Mouse (Mus musculus): ENCODE measurements at regions not wholly inside any gene's neighbourhood (a gene's known extent, or its start where the extent isn't known, plus 50 kb on each side); places are given as distances from the start of the nearest gene placed in this dataset.

- DNase-seq = peak; percentile 2
Measured at GRCm38 (mm10) chrX:141800848-141801247, 74.2 kb downstream of the Gm15294 start.
